Mouse (Mus musculus): ENCODE measurements around the gene Sardh. TPM values are rescaled to one million over a fixed set of nuclear protein-coding genes. Genes with fewer than 3 reads are reported as not detected.

Gene Sardh
- polyA plus RNA-seq, 1 experiment from 2014 or later: 3.6 TPM

DNA sequence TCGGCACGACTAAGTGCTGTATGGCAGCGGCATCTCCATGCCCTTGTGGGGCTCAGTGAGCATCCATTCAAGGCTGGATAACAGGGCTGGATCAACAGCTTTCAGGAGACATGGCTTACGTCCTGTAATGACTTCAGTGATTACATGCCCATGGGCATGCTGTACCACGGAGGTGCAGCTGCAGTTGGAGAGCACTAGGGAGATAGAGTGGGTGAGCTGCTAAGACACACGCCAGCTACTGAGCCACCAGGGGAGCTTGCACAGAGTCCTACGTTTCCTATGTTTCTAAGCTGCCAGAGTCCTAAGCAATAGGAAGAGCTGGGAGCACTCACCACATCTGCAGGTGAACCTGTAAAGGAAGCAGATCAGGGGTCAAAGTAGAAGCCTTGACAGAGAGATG, 30.7 kb upstream of the Sardh start:
- peaks cover 42% of the 10 kb centered on the region for H3K36me3 ChIP-seq (ENCODE audit: control insufficient read depth, insufficient read depth, low read length)

DNA sequence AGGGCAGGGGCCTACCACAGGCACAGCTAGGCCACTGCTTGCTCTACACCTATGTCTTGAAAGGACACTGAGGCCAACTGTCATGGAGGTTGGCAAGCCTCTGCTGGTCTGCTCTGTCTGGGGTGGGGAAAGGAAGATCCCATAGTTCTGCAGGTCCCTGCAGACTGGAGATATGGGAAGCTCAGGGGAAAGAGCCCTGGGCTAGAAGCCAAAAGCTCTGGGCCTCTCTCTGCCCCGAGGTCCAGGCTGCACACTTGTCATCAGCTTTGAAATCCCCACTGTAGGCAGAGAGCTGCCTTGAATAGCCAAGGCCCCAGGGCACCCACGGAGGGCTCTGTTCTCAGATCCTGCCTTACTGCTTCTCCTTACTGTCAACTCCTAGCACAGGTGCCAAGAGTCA, 20.2 kb upstream of the Sardh start:
- no peak overlapping the region for H3K9ac ChIP-seq (replicated peaks; ENCODE audit: low read depth, low read length)
- H3K4me3 ChIP-seq (ENCODE audit: low read depth, low read length): no peak overlapping the region
- H3K9me3 ChIP-seq (ENCODE audit: control insufficient read depth, low read length): no peaks in the 10 kb centered on the region
- H3K27ac ChIP-seq (ENCODE audit: low read depth, low read length): no peak overlapping the region
- H3K36me3 ChIP-seq (ENCODE audit: control insufficient read depth, insufficient read depth, low read length): peaks cover 50% of the 10 kb centered on the region
- no peaks in the 10 kb centered on the region for H3K4me1 ChIP-seq (ENCODE audit: control insufficient read depth, insufficient read depth, low read length)
- 80% methylated on average over 2 of the region's 2 CpGs for WGBS
- no peak overlapping the region for H3K4me2 ChIP-seq (ENCODE audit: low read depth, low read length)
- no peaks in the 10 kb centered on the region for H3K27me3 ChIP-seq (ENCODE audit: control insufficient read depth, insufficient read depth, low read length)
- ATAC-seq (ENCODE audit: low read depth): no peak

More for the DNA sequence above, 30.7 kb upstream of the Sardh start:
- H3K4me2 ChIP-seq (ENCODE audit: low read depth, low read length): no peak overlapping the region
- H3K27me3 ChIP-seq (ENCODE audit: control insufficient read depth, insufficient read depth, low read length): no peaks in the 10 kb centered on the region
- H3K9me3 ChIP-seq (ENCODE audit: control insufficient read depth, low read length): no peaks in the 10 kb centered on the region
- H3K4me3 ChIP-seq (ENCODE audit: low read depth, low read length): no peak overlapping the region
- no peak overlapping the region for H3K27ac ChIP-seq (ENCODE audit: low read depth, low read length)
- no peak overlapping the region for H3K9ac ChIP-seq (replicated peaks; ENCODE audit: low read depth, low read length)
- ATAC-seq (ENCODE audit: low read depth): no peak
- WGBS: 91% methylated on average over 7 of the region's 7 CpGs
- no peaks in the 10 kb centered on the region for H3K4me1 ChIP-seq (ENCODE audit: control insufficient read depth, insufficient read depth, low read length)

DNA sequence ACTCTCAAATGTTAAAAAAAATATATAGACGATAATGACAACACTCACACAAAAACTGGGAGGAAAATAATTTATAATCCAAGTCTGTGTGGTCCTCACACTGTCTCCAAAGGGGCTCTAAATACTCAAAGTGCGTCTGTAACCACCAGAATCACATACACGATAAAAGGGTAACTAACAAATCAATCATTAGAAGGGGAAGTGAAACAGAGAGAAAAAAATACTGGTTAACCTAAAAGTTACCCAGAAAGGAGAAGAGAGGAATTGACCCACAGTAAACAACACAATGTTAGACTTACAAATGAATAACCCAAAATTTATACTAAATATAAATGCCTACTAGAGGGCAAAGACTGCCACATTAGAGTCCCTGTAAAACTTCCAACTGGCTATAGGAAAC, 17.7 kb upstream of the Sardh start:
- peaks cover 43% of the 10 kb centered on the region for H3K36me3 ChIP-seq (ENCODE audit: control insufficient read depth, insufficient read depth, low read length)

DNA sequence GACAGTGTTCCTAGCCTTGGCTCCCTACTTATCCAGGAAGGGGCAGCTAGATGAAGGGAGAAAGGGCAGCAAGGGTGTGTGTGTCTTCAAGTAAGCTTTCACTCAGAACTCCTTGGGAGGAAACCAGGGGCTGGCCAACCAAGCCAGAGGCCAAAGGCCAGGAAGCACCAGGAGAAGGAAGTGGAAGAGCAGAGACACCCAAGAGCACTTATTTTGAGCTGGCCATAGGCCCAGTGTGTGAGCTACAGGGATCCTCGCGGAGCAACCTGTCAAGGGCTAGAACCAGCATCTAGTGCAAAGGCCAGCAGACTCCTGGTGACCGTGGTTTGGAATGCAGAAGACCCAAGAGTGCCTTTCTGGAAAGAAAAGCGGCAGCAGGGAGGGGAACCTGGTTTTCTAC, 14.8 kb upstream of the Sardh start:
- Histone ChIP-seq H3K4me1 (ENCODE audit: control insufficient read depth, insufficient read depth, low read length) (no peaks in the 10 kb centered on the region), H3K27ac (ENCODE audit: low read depth, low read length) (no peak overlapping the region), H3K4me2 (ENCODE audit: low read depth, low read length) (no peak overlapping the region), H3K27me3 (ENCODE audit: control insufficient read depth, insufficient read depth, low read length) (no peaks in the 10 kb centered on the region), H3K9ac (replicated peaks; ENCODE audit: low read depth, low read length) (no peak overlapping the region), H3K36me3 (ENCODE audit: control insufficient read depth, insufficient read depth, low read length) (peaks cover 38% of the 10 kb centered on the region), H3K9me3 (ENCODE audit: control insufficient read depth, low read length) (no peaks in the 10 kb centered on the region), H3K4me3 (ENCODE audit: low read depth, low read length) (no peak overlapping the region)
- 92% methylated on average over 4 of the region's 4 CpGs for WGBS
- ATAC-seq (ENCODE audit: low read depth): no peak

More for the DNA sequence above, 17.7 kb upstream of the Sardh start:
- ATAC-seq (ENCODE audit: low read depth): no peak
- Histone ChIP-seq H3K4me1 (ENCODE audit: control insufficient read depth, insufficient read depth, low read length) (no peaks in the 10 kb centered on the region), H3K4me2 (ENCODE audit: low read depth, low read length) (no peak overlapping the region), H3K9ac (replicated peaks; ENCODE audit: low read depth, low read length) (no peak overlapping the region), H3K27me3 (ENCODE audit: control insufficient read depth, insufficient read depth, low read length) (no peaks in the 10 kb centered on the region), H3K4me3 (ENCODE audit: low read depth, low read length) (no peak overlapping the region), H3K9me3 (ENCODE audit: control insufficient read depth, low read length) (no peaks in the 10 kb centered on the region), H3K27ac (ENCODE audit: low read depth, low read length) (no peak overlapping the region)
- 85% methylated on average over 3 of the region's 3 CpGs for WGBS

DNA sequence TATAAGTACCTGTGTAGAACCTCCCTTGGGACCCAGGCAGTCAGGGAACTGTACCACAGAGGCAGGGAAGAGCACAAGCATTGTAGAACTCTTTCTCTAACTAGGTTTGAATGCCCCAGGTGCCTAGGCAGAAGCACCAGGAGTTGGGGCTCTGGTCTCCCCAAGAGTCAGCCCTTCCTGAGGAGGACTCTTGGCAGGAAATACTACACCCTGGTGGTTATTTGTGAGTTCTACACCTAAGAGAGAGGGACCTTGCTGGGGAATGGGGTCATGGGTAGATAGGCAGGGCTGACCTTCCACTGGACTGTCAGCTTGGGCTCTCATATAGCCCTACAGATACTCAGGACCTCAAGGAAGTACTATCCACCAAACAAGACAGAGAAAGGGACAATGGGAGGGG, 3.3 kb upstream of the Sardh start:
- H3K4me2 ChIP-seq (ENCODE audit: low read depth, low read length): no peak overlapping the region
- H3K27me3 ChIP-seq (ENCODE audit: control insufficient read depth, insufficient read depth, low read length): no peaks in the 10 kb centered on the region
- no peak overlapping the region for H3K9ac ChIP-seq (replicated peaks; ENCODE audit: low read depth, low read length)
- H3K9me3 ChIP-seq (ENCODE audit: control insufficient read depth, low read length): no peaks in the 10 kb centered on the region
- 0 out of 2 replicates have a peak, but pooled peaks cover 2% of the 10 kb centered on the region for H3K4me1 ChIP-seq (ENCODE audit: control insufficient read depth, insufficient read depth, low read length)
- no peak overlapping the region for H3K4me3 ChIP-seq (ENCODE audit: low read depth, low read length)
- no peak for ATAC-seq (ENCODE audit: low read depth)
- no peaks in the 10 kb centered on the region for H3K36me3 ChIP-seq (ENCODE audit: control insufficient read depth, insufficient read depth, low read length)
- H3K27ac ChIP-seq (ENCODE audit: low read depth, low read length): no peak overlapping the region

DNA sequence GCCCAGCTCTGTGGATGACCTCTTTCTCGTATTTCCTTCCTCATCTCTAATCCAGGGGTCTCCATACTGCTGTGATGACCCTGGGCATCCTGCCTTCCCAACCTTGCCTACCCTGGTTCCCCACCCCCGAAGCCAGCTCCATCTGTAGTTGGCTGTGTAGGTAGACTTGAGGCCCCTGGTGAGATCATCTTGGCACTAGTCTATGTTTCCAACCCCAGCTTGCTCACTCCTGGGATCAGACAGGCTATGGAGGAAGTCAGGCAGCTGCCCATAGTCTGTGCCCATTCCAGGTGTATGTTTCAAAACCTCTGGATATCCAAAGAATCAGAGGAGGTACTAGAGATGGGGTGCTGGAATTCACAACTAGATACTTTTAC, 662 bp downstream of the Sardh start:
- no peak overlapping the region for H3K4me3 ChIP-seq (ENCODE audit: low read depth, low read length)
- WGBS: 66% methylated on average over 2 of the region's 2 CpGs
- 0 out of 2 replicates have a peak, but pooled peaks cover 3% of the 10 kb centered on the region for H3K4me1 ChIP-seq (ENCODE audit: control insufficient read depth, insufficient read depth, low read length)
- H3K27ac ChIP-seq (ENCODE audit: low read depth, low read length): no peak overlapping the region
- no peaks in the 10 kb centered on the region for H3K27me3 ChIP-seq (ENCODE audit: control insufficient read depth, insufficient read depth, low read length)
- H3K9ac ChIP-seq (replicated peaks; ENCODE audit: low read depth, low read length): no peak overlapping the region
- no peaks in the 10 kb centered on the region for H3K9me3 ChIP-seq (ENCODE audit: control insufficient read depth, low read length)
- no peak overlapping the region for H3K4me2 ChIP-seq (ENCODE audit: low read depth, low read length)
- peak; percentile 28; the same call in 1 of the 2 replicates for ATAC-seq (ENCODE audit: low read depth)
- H3K36me3 ChIP-seq (ENCODE audit: control insufficient read depth, insufficient read depth, low read length): no peaks in the 10 kb centered on the region

DNA sequence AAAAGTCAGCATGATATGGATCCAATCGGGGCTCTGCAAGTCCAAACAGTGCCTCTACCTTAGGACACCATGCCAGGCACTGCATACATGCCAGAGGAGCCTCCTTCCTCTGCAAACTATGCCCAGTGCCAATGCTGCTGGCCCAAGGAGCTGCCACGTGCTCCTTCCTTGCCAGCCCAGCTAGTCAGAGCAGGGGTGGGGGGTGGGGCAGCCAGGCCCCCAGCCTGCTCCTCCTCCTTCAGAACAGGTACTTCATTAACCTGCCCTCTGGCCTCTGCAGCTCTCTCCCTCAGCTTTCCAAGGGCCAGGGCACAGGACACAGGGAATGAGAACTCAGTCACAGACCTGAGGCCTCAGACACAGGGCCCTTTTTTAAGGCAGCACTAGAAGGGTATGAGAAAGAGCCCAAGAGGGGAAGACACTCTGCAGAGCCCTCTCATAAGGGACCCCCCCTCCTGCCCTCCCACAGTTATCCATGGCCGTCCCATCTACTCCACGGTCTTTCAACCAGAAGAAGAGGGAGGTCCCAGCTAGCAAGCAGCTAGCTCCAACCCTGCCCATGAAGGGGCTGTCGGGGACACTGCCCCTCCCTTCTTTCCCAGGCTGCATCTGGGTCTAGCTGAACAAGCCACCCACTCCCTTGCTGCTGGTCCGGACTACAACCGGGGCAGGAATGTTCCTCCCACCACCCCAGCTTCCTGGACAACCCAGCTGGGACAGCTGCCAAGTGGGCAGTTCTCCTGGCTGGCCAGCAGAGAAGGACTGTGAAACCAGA, 1.2 kb downstream of the Sardh start:
- Histone ChIP-seq H3K4me2 (ENCODE audit: low read depth, low read length) (peak overlapping the region; percentile 19), H3K4me3 (ENCODE audit: low read depth, low read length) (no peak overlapping the region), H3K9ac (replicated peaks; ENCODE audit: low read depth, low read length) (no peak overlapping the region), H3K9me3 (ENCODE audit: control insufficient read depth, low read length) (no peaks in the 10 kb centered on the region), H3K4me1 (ENCODE audit: control insufficient read depth, insufficient read depth, low read length) (0 out of 2 replicates have a peak, but pooled peaks cover 3% of the 10 kb centered on the region), H3K27me3 (ENCODE audit: control insufficient read depth, insufficient read depth, low read length) (no peaks in the 10 kb centered on the region), H3K36me3 (ENCODE audit: control insufficient read depth, insufficient read depth, low read length) (no peaks in the 10 kb centered on the region), H3K27ac (ENCODE audit: low read depth, low read length) (no peak overlapping the region)
- peak; percentile 81; the same call in 1 of the 2 replicates for ATAC-seq (ENCODE audit: low read depth)
- 49% methylated on average over 7 of the region's 7 CpGs for WGBS

DNA sequence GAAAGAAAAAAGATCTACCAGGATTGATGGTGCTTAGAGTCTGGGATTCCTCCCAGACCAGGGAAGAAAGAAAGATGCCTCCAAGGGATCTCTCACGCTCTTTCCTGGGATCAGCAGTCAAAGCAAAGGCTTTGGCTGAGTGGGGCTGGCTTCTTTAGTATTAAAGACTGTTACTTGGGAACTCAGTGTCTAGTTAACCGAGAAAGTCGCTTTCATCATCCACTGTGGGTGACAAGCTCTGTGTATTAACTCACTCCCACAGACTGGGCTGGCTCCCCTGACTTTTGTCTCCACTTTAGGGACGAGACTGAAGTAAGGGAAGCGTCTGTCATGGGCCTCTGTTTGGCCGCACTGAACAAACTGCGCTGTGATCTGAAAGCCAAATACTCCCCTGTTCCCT, 2.2 kb downstream of the Sardh start:
- ATAC-seq (ENCODE audit: low read depth): no peak
- Histone ChIP-seq H3K9ac (replicated peaks; ENCODE audit: low read depth, low read length) (no peak overlapping the region), H3K4me2 (ENCODE audit: low read depth, low read length) (no peak overlapping the region), H3K27me3 (ENCODE audit: control insufficient read depth, insufficient read depth, low read length) (no peaks in the 10 kb centered on the region), H3K9me3 (ENCODE audit: control insufficient read depth, low read length) (no peaks in the 10 kb centered on the region), H3K4me3 (ENCODE audit: low read depth, low read length) (no peak overlapping the region), H3K36me3 (ENCODE audit: control insufficient read depth, insufficient read depth, low read length) (no peaks in the 10 kb centered on the region), H3K27ac (ENCODE audit: low read depth, low read length) (no peak overlapping the region), H3K4me1 (ENCODE audit: control insufficient read depth, insufficient read depth, low read length) (0 out of 2 replicates have a peak, but pooled peaks cover 3% of the 10 kb centered on the region)
- WGBS: 71% methylated on average over 7 of the region's 7 CpGs

DNA sequence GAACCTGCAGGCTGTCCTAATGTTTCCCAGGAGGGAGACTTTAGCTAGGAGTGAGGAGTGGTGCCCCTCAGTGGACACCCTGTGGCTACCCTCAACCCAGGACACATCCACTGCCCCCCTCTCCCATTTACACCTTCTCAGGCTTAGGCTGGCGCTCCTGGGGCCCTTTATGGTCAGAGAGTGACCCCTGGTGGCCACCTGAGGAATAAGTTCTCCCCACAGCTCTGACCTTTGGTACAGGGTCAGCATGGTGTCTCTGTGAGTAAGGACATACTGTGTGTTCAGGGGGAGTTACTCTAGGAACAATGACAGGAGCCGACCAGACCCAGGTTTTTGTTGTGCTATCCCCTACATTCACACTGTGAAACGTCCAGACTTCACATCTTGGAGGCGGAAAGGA, 10.8 kb downstream of the Sardh start:
- H3K27ac ChIP-seq (ENCODE audit: low read depth, low read length): no peak overlapping the region
- no peaks in the 10 kb centered on the region for H3K9me3 ChIP-seq (ENCODE audit: control insufficient read depth, low read length)
- H3K4me3 ChIP-seq (ENCODE audit: low read depth, low read length): no peak overlapping the region
- H3K27me3 ChIP-seq (ENCODE audit: control insufficient read depth, insufficient read depth, low read length): no peaks in the 10 kb centered on the region
- 29% methylated on average over 4 of the region's 4 CpGs for WGBS
- no peaks in the 10 kb centered on the region for H3K4me1 ChIP-seq (ENCODE audit: control insufficient read depth, insufficient read depth, low read length)
- peak; percentile 61; the same call in 1 of the 2 replicates for ATAC-seq (ENCODE audit: low read depth)
- no peaks in the 10 kb centered on the region for H3K36me3 ChIP-seq (ENCODE audit: control insufficient read depth, insufficient read depth, low read length)
- no peak overlapping the region for H3K4me2 ChIP-seq (ENCODE audit: low read depth, low read length)
- H3K9ac ChIP-seq (replicated peaks; ENCODE audit: low read depth, low read length): no peak overlapping the region

All from neural tube, embryonic 14.5 days (tissue).